Mouse (Mus musculus): Measurements from ENCODE around the gene Mdp1. TPM values are rescaled to one million over a fixed set of nuclear protein-coding genes. Genes with fewer than 3 reads are reported as not detected.

The Mdp1 gene
- 62.3 and 63.2 TPM in 2 replicates for polyA plus RNA-seq (2021; fragmentation: Nextera tagmentation)
- long read RNA-seq, experiment 1, transcript Mdp1-201 (6 exons, 1,733 nt): major isoform, 79 of 148 reads
- long read RNA-seq, experiment 1, transcript Mdp1-202 (5 exons, 1,730 nt): minor isoform, 54 of 148 reads
- long read RNA-seq, experiment 1, partial matches to known transcripts: 14 of 148 reads
- long read RNA-seq, experiment 1, other reads (novel, unspliced or antisense): 1 of 148 reads
- long read RNA-seq, experiment 2, transcript Mdp1-202 (5 exons, 1,730 nt): minor isoform, 166 of 373 reads
- long read RNA-seq, experiment 2, transcript Mdp1-201 (6 exons, 1,733 nt): major isoform, 193 of 373 reads
- long read RNA-seq, experiment 2, partial matches to known transcripts: 9 of 373 reads
- long read RNA-seq, experiment 2, other reads (novel, unspliced or antisense): 5 of 373 reads

GRCm38 (mm10) chr14:55659960-55660573 is at the start of gene Mdp1:
Gene Mdp1, minus strand, starts transcription at chr14:55660508.

GRCm38 (mm10) chr14:55681160-55682117 is 21.1 kb upstream of the Mdp1 start, which contains the start of gene Tinf2:
Gene Tinf2, minus strand, starts transcription at chr14:55681820.

GRCm38 (mm10) chr14:55671833-55672740 is 11.8 kb upstream of the Mdp1 start, which contains the start of the genes Gmpr2 and Nedd8:
Gene Gmpr2, plus strand, starts transcription at chr14:55671941.
Gene Nedd8, minus strand, starts transcription at chr14:55672124.

DNA sequence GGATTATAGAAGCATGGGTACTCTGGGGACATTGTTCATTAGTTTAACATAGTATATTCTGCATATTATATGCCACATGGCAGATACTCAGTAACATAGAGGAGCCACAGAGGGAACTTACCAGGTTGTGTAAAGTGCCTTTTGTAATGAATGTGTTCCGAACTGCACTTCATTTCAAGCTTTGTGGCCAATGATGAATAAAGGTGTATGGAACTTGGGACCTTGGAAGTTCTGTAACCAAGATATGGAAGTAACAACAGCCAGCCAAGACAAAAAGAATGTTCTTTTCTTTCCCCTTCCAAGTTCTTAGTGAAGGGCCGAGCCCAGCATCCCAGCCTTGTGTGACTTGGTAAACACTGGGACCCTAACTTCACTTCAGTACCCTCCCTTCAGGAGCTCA is 10.4 kb downstream of the Mdp1 start, which contains the start of gene Tssk4:
Tssk4 (plus strand) TSS at position 301 of the 400 bp plus-strand sequence.

DNA sequence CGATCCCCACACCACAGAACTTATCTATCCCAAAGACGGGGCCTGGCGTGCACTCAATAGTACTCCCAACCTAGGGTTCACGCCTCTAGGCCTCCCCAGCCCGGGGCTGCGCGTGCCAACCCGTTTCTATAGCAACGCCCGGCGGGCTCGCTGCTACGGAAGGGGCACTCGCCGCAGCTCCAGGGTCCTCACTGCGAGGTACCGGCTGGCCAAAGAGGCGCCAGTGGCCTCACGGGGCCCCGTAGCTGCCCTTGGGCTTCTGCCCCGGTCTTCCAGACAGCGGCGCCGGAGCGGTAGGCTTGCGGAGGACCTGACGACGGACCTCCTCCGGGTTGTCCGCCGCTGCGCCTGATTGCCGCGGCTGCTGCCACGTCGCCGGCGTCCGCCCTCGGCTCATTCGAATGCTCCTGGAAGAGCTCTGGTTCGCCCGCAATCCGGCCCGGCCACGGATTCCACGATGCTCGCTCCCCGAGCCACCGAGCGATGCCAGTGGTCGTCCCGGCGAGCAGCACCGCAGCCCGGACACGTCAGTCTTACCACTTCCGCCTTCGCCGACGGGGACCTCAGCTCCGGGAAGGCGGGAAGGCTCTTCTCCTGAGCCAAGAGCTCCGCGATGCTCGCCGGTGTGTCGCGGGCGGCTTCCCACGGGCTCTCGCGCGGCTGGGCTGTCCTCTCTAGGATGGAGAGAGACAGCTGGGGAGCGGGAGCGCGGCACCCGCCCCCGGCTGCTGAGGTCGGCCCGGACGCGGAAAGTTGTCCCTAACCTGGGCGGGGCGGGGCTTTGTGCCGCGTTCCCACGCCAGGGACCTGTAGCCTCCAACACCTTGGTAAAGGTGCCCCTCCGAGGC is 17.0 kb downstream of the Mdp1 start, which contains the start of gene Tm9sf1:
Tm9sf1 (minus strand) TSS at position 747 of the 848 bp plus-strand sequence.

DNA sequence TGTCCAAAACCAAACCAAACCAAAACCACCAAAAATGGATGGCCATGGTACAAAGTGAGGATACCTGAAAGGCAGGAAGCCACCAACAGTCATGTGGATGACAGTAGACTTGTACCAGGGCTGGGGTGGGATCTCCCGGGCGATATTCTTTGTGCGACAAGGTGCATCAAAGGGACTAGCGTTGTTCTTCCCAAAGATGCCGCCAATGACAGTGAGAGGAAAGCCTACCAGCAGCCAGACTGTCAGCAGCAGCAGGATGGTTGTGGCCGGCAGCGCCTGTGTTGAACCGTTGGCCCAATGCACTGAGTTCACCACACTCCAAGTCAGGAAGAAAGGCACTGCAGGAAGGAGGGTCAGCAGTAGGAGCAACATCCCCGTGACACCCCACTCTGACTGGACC is 22.5 kb downstream of the Mdp1 start, which contains the start of gene Gm49378:
Gm49378 (minus strand) TSS at position 101 of the 400 bp plus-strand sequence.

DNA sequence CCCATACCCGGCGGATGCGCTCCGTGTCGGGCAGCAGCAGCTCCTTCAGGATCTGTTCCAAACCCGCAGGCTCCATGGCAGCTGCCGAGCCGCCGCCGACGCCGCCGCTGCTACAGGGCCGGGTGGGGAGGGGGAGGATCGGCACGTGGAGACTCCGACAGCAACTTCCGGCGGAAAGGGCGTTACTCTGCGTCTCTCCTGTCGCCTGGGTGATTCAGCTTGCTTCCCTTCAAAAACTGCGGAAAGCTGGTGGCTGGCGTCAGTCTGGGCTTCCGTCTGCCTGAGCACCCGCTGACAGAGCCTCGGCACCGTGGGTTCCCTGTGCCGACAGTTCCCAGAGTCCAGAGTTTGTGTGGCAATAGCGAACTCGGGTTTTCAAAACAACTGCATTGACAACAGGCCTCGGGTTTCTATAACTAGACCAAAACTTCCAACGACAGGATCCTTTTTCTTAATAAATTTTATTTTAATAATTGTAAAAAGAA is 24.7 kb downstream of the Mdp1 start, which contains the start of gene Ipo4:
Ipo4 (minus strand) TSS at position 435 of the 485 bp plus-strand sequence.

GRCm38 (mm10) chr14:55617822-55618221 is 42.5 kb downstream of the Mdp1 start, which contains the start of gene Rec8:
Gene Rec8, plus strand, starts transcription at chr14:55618037.

Other genes starting within 250 kb of the Mdp1 start
- gene Dhrs4, start 181.8 kb downstream of the Mdp1 start, polyA plus RNA-seq (2021; fragmentation: Nextera tagmentation): 22.5 and 23.0 TPM in 2 replicates
- 1.8 and 2.9 TPM in 2 replicates for gene Carmil3, start 169.9 kb downstream of the Mdp1 start, polyA plus RNA-seq (2021; fragmentation: Nextera tagmentation)
- gene Cpne6, start 150.1 kb downstream of the Mdp1 start, polyA plus RNA-seq (2021; fragmentation: Nextera tagmentation): 661 and 751 TPM in 2 replicates
- 0.13 TPM in 1 of 2 replicates, not detected in the other for gene Nrl, start 135.5 kb downstream of the Mdp1 start, polyA plus RNA-seq (2021; fragmentation: Nextera tagmentation)
- 28.8 and 36.0 TPM in 2 replicates for gene Pck2, start 120.2 kb downstream of the Mdp1 start, polyA plus RNA-seq (2021; fragmentation: Nextera tagmentation)
- gene Dcaf11, start 100.5 kb downstream of the Mdp1 start, polyA plus RNA-seq (2021; fragmentation: Nextera tagmentation): 70.4 and 77.7 TPM in 2 replicates
- gene A730061H03Rik, start 100.1 kb downstream of the Mdp1 start, polyA plus RNA-seq (2021; fragmentation: Nextera tagmentation): not detected in 2 replicates
- gene Fitm1, start 84.9 kb downstream of the Mdp1 start, polyA plus RNA-seq (2021; fragmentation: Nextera tagmentation): not detected in 2 replicates
- 54.2 and 58.9 TPM in 2 replicates for gene Psme1, start 82.4 kb downstream of the Mdp1 start, polyA plus RNA-seq (2021; fragmentation: Nextera tagmentation)
- 151 and 161 TPM in 2 replicates for gene Emc9, start 75.2 kb downstream of the Mdp1 start, polyA plus RNA-seq (2021; fragmentation: Nextera tagmentation)
- 115 TPM in 2 replicates for gene Psme2, start 69.4 kb downstream of the Mdp1 start, polyA plus RNA-seq (2021; fragmentation: Nextera tagmentation)
- 6.5 and 11.3 TPM in 2 replicates for gene Rnf31, start 68.8 kb downstream of the Mdp1 start, polyA plus RNA-seq (2021; fragmentation: Nextera tagmentation)
- 4.6 and 5.9 TPM in 2 replicates for gene Irf9, start 56.9 kb downstream of the Mdp1 start, polyA plus RNA-seq (2021; fragmentation: Nextera tagmentation)
- gene Rec8, start 42.5 kb downstream of the Mdp1 start, polyA plus RNA-seq (2021; fragmentation: Nextera tagmentation): 0.78 and 0.95 TPM in 2 replicates
- gene Ipo4, start 24.6 kb downstream of the Mdp1 start, polyA plus RNA-seq (2021; fragmentation: Nextera tagmentation): 48.5 and 50.1 TPM in 2 replicates
- gene Gm49378, start 22.6 kb downstream of the Mdp1 start, polyA plus RNA-seq (2021; fragmentation: Nextera tagmentation): 0.14 and 0.48 TPM in 2 replicates
- 32.7 and 36.4 TPM in 2 replicates for gene Tm9sf1, start 16.7 kb downstream of the Mdp1 start, polyA plus RNA-seq (2021; fragmentation: Nextera tagmentation)
- gene Tssk4, start 10.3 kb downstream of the Mdp1 start, polyA plus RNA-seq (2021; fragmentation: Nextera tagmentation): 0.11 and 0.29 TPM in 2 replicates
- gene Gmpr2, start 11.4 kb upstream of the Mdp1 start, polyA plus RNA-seq (2021; fragmentation: Nextera tagmentation): 24.9 and 27.8 TPM in 2 replicates
- 665 and 692 TPM in 2 replicates for gene Nedd8, start 11.6 kb upstream of the Mdp1 start, polyA plus RNA-seq (2021; fragmentation: Nextera tagmentation)
- gene Tinf2, start 21.3 kb upstream of the Mdp1 start, polyA plus RNA-seq (2021; fragmentation: Nextera tagmentation): 8.2 and 9.7 TPM in 2 replicates
- gene Tgm1, start 53.4 kb upstream of the Mdp1 start, polyA plus RNA-seq (2021; fragmentation: Nextera tagmentation): 0.08 TPM in 1 of 2 replicates, not detected in the other
- 31.9 and 38.2 TPM in 2 replicates for gene Rabggta, start 61.8 kb upstream of the Mdp1 start, polyA plus RNA-seq (2021; fragmentation: Nextera tagmentation)
- gene Dhrs1, start 85.2 kb upstream of the Mdp1 start, polyA plus RNA-seq (2021; fragmentation: Nextera tagmentation): 123 and 128 TPM in 2 replicates
- 8.1 and 8.5 TPM in 2 replicates for gene Nop9, start 85.2 kb upstream of the Mdp1 start, polyA plus RNA-seq (2021; fragmentation: Nextera tagmentation)
- gene Cideb, start 98.0 kb upstream of the Mdp1 start, polyA plus RNA-seq (2021; fragmentation: Nextera tagmentation): 3.9 and 5.8 TPM in 2 replicates
- gene Ltb4r2, start 100.9 kb upstream of the Mdp1 start, polyA plus RNA-seq (2021; fragmentation: Nextera tagmentation): 0.16 and 0.54 TPM in 2 replicates
- 0.26 TPM in 1 of 2 replicates, not detected in the other for gene Ltb4r1, start 105.5 kb upstream of the Mdp1 start, polyA plus RNA-seq (2021; fragmentation: Nextera tagmentation)
- gene Adcy4, start 123.6 kb upstream of the Mdp1 start, polyA plus RNA-seq (2021; fragmentation: Nextera tagmentation): 1.4 TPM in 2 replicates
- 0.45 and 0.55 TPM in 2 replicates for gene Ripk3, start 128.4 kb upstream of the Mdp1 start, polyA plus RNA-seq (2021; fragmentation: Nextera tagmentation)
- 0.25 TPM in 1 of 2 replicates, not detected in the other for gene Nfatc4, start 162.6 kb upstream of the Mdp1 start, polyA plus RNA-seq (2021; fragmentation: Nextera tagmentation)
- 0.49 and 0.88 TPM in 2 replicates for gene Nynrin, start 193.5 kb upstream of the Mdp1 start, polyA plus RNA-seq (2021; fragmentation: Nextera tagmentation)
- gene Cbln3, start 223.9 kb upstream of the Mdp1 start, polyA plus RNA-seq (2021; fragmentation: Nextera tagmentation): 0.06 and 0.09 TPM in 2 replicates
- gene Khnyn, start 224.4 kb upstream of the Mdp1 start, polyA plus RNA-seq (2021; fragmentation: Nextera tagmentation): 2.3 and 2.4 TPM in 2 replicates
- gene Sdr39u1, start 239.8 kb upstream of the Mdp1 start, polyA plus RNA-seq (2021; fragmentation: Nextera tagmentation): 160 TPM in 2 replicates

All from layer of hippocampus, adult 6 months (tissue).